Mouse (Mus musculus) midbrain, postnatal 0 days (tissue): Measurements from ENCODE around the gene Tmsb4x. TPM values are rescaled to one million over a fixed set of nuclear protein-coding genes. Genes with fewer than 3 reads are reported as not detected.

ENCODE experiments used
- ATAC-seq: fragments of 200-750 bp; cut with Nextera tagmentation; 2 replicates; pipeline ENCODE4 v1.8.0; 2017; ENCODE audit warnings: moderate number of reproducible peaks, mild to moderate bottlenecking, moderate TSS enrichment, moderate library complexity; ENCODE audit not compliant: low FRiP score
- DNase-seq: peaks from one replicate; pipeline ENCODE4 v3.0.0-alpha.2; 2015; ENCODE audit warnings: low spot score
- H3K27ac ChIP-seq: fragments of 300-500 bp; sonication (generic); 2 replicates; pipeline ENCODE4 v1.5.1; 2014; ENCODE audit warnings: low read depth, mild to moderate bottlenecking, low read length, mixed read lengths
- H3K27me3 ChIP-seq: fragments of 300-500 bp; sonication (generic); 2 replicates; pipeline ENCODE4 v1.6.1; 2014; ENCODE audit warnings: low read length, control low read depth, mixed read lengths; ENCODE audit not compliant: insufficient read depth
- H3K36me3 ChIP-seq: fragments of 300-500 bp; sonication (generic); 2 replicates; pipeline ENCODE4 v1.6.1; 2014; ENCODE audit warnings: low read length, control low read depth, mixed read lengths; ENCODE audit not compliant: insufficient read depth
- H3K4me1 ChIP-seq: fragments of 300-500 bp; sonication (generic); 2 replicates; pipeline ENCODE4 v1.6.1; 2014; ENCODE audit warnings: mild to moderate bottlenecking, control low read depth, antibody characterized with exemption, low read length, mixed read lengths; ENCODE audit not compliant: insufficient read depth
- H3K4me2 ChIP-seq: fragments of 300-500 bp; sonication (generic); 2 replicates; pipeline ENCODE4 v1.6.1; 2014; ENCODE audit warnings: low read depth, mild to moderate bottlenecking, low read length, mixed read lengths; ENCODE audit not compliant: poor library complexity, severe bottlenecking
- H3K4me3 ChIP-seq: fragments of 300-500 bp; sonication (generic); 2 replicates; pipeline ENCODE4 v1.5.1; 2014; ENCODE audit warnings: low read depth, mild to moderate bottlenecking, low read length, moderate library complexity
- H3K9ac ChIP-seq: fragments of 300-500 bp; sonication (generic); replicated peaks from 2 replicates; pipeline ENCODE4 v1.6.1; 2014; ENCODE audit warnings: mild to moderate bottlenecking, low read length, moderate library complexity, mixed read lengths; ENCODE audit not compliant: poor library complexity, severe bottlenecking
- H3K9me3 ChIP-seq: fragments of 300-500 bp; sonication (generic); 2 replicates; pipeline ENCODE4 v1.6.1; 2016; ENCODE audit warnings: low read length, control low read depth
- CTCF ChIP-seq: IDR thresholded peaks from 2 replicates; pipeline ENCODE4 v1.5.1; 2016; ENCODE audit warnings: antibody characterized with exemption, mild to moderate bottlenecking
- WGBS: fragments of 180-500 bp; shearing (Covaris S2); extraction: QIAGEN DNeasy Blood & Tissue Kit; methylation state at CpG from one replicate; pipeline ENCODE4 v1.1.7; 2014; 5-methylcytosine and 5-hydroxymethylcytosine counted together
- polyA plus RNA-seq: library from polyadenylated mRNA; unstranded; fragments of >200 nt; fragmentation: Nextera tagmentation; extraction: Ambion mirVana; gene quantifications from 2 replicates; pipeline ENCODE4 v1.2.1, GENCODE M21; 2015
- total RNA-seq: library from RNA; depleted of rRNA; stranded (reverse); fragments of >200 nt; gene quantifications from 2 replicates; pipeline ENCODE4 v1.2.3, GENCODE M21; 2014; rRNA removed

The Tmsb4x gene
- total RNA-seq (1,032 and 1,416 TPM in 2 replicates), polyA plus RNA-seq (4,228 and 4,382 TPM in 2 replicates)

GRCm38 (mm10) chrX:167208978-167209754, at the start of gene Tmsb4x:
Gene Tmsb4x, minus strand, starts transcription at chrX:167209315.
- Histone ChIP-seq H3K27me3 (no peaks in the 10 kb centered on the region), H3K9me3 (no peaks in the 10 kb centered on the region), H3K36me3 (no peaks in the 10 kb centered on the region), H3K27ac (peak within 1 kb of the TSS; percentile 89), H3K4me2 (peak within 1 kb of the TSS; percentile 58), H3K4me3 (peak within 1 kb of the TSS; percentile 56), H3K9ac (peak within 1 kb of the TSS; percentile 88), H3K4me1 (no peaks in the 10 kb centered on the region)
- ATAC-seq (peak; percentile 91), DNase-seq (peak; percentile 91)
- TF ChIP-seq CTCF = no peak
- 19% methylated on average over 39 of the region's 39 CpGs for WGBS

- WGBS = 92% methylated on average over 3 of the region's 3 CpGs
- H3K9me3 ChIP-seq = no peaks in the 10 kb centered on the region
- ATAC-seq = no peak
- TF ChIP-seq CTCF = no peak
- no peak overlapping the region for H3K9ac ChIP-seq
- no peaks in the 10 kb centered on the region for H3K27me3 ChIP-seq
- no peaks in the 10 kb centered on the region for H3K4me1 ChIP-seq
- DNase-seq = no peak
- no peaks in the 10 kb centered on the region for H3K36me3 ChIP-seq
- no peak overlapping the region for H3K27ac ChIP-seq
- H3K4me3 ChIP-seq = no peak overlapping the region
- H3K4me2 ChIP-seq = no peak overlapping the region
Measured at GRCm38 (mm10) chrX:167241736-167242135, 32.6 kb upstream of the Tmsb4x start.

- Histone ChIP-seq H3K27me3 (no peaks in the 10 kb centered on the region; the same call in 1 of the 2 replicates), H3K27ac (no peak overlapping the region), H3K4me3 (no peak overlapping the region), H3K4me2 (no peak overlapping the region), H3K4me1 (no peaks in the 10 kb centered on the region), H3K9me3 (no peaks in the 10 kb centered on the region), H3K9ac (no peak overlapping the region), H3K36me3 (no peaks in the 10 kb centered on the region)
- DNase-seq (no peak), ATAC-seq (no peak)
- no peak for TF ChIP-seq CTCF
- 65% methylated on average over 9 of the region's 9 CpGs for WGBS
Measured at GRCm38 (mm10) chrX:167239293-167239921, 30.3 kb upstream of the Tmsb4x start.

GRCm38 (mm10) chrX:167233104-167233687, 24.1 kb upstream of the Tmsb4x start:
- H3K4me2 ChIP-seq = no peak overlapping the region
- DNase-seq (peak; percentile 84), ATAC-seq (peak; percentile 82)
- H3K27ac ChIP-seq = no peak overlapping the region
- no peaks in the 10 kb centered on the region for H3K9me3 ChIP-seq
- WGBS = 30% methylated on average over 9 of the region's 9 CpGs
- H3K36me3 ChIP-seq = no peaks in the 10 kb centered on the region
- H3K4me1 ChIP-seq = no peaks in the 10 kb centered on the region
- H3K27me3 ChIP-seq = no peaks in the 10 kb centered on the region; the same call in 1 of the 2 replicates
- TF ChIP-seq CTCF = peak; percentile 83
- no peak overlapping the region for H3K9ac ChIP-seq
- no peak overlapping the region for H3K4me3 ChIP-seq

DNA sequence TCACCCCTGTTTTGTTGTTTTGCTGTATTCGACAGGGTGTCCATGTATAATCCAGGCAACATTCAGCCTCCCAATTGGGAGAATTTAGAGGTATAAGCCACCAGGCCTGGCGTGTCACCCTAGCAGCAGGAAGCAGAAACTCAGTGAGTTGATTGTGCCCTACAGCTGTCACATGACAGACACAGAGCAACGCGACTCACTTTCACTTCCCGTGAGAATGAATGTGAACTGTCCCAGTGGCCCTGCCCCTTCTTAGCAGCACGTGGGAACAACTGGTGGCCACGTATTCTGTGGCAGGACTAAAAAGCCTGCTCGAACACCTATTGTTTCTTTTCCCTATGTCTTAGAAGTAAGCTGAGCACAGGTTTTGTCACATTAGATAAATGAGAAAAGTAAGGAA, 22.0 kb upstream of the Tmsb4x start:
- peak; percentile 4 for DNase-seq

GRCm38 (mm10) chrX:167229819-167230218, 20.7 kb upstream of the Tmsb4x start:
- H3K27ac ChIP-seq = no peak overlapping the region
- no peak overlapping the region for H3K4me2 ChIP-seq
- H3K4me1 ChIP-seq = no peaks in the 10 kb centered on the region
- H3K4me3 ChIP-seq = no peak overlapping the region
- DNase-seq (no peak), ATAC-seq (no peak)
- H3K36me3 ChIP-seq = no peaks in the 10 kb centered on the region
- H3K9ac ChIP-seq = no peak overlapping the region
- TF ChIP-seq CTCF = no peak
- 65% methylated on average over 1 of the region's 1 CpGs for WGBS
- H3K27me3 ChIP-seq = no peaks in the 10 kb centered on the region; the same call in 1 of the 2 replicates
- H3K9me3 ChIP-seq = no peaks in the 10 kb centered on the region

More for the DNA sequence above, 22.0 kb upstream of the Tmsb4x start:
- Histone ChIP-seq H3K9ac (no peak overlapping the region), H3K27ac (no peak overlapping the region), H3K9me3 (no peaks in the 10 kb centered on the region), H3K4me3 (no peak overlapping the region), H3K4me2 (no peak overlapping the region), H3K4me1 (no peaks in the 10 kb centered on the region), H3K36me3 (no peaks in the 10 kb centered on the region), H3K27me3 (no peaks in the 10 kb centered on the region; the same call in 1 of the 2 replicates)
- TF ChIP-seq CTCF = no peak
- WGBS = 46% methylated on average over 8 of the region's 8 CpGs
- ATAC-seq = peak; percentile 49; the same call in 1 of the 2 replicates
